Mouse (Mus musculus) gonadal fat pad, adult 2 months (tissue): ENCODE results near the gene Hopx. TPM values are rescaled to one million over a fixed set of nuclear protein-coding genes. Genes with fewer than 3 reads are reported as not detected.

Source experiments
- DNase-seq: peaks from one replicate; pipeline ENCODE4 v3.0.0-alpha.2; 2012; ENCODE audit warnings: low read depth
- polyA plus RNA-seq: library from polyadenylated mRNA; depleted of rRNA; stranded (reverse); fragments of >200 nt; gene quantifications from 2 replicates; pipeline ENCODE4 v1.2.3, GENCODE M21; 2012

Gene Hopx
- polyA plus RNA-seq, 1 experiment: 65.9 TPM

DNA sequence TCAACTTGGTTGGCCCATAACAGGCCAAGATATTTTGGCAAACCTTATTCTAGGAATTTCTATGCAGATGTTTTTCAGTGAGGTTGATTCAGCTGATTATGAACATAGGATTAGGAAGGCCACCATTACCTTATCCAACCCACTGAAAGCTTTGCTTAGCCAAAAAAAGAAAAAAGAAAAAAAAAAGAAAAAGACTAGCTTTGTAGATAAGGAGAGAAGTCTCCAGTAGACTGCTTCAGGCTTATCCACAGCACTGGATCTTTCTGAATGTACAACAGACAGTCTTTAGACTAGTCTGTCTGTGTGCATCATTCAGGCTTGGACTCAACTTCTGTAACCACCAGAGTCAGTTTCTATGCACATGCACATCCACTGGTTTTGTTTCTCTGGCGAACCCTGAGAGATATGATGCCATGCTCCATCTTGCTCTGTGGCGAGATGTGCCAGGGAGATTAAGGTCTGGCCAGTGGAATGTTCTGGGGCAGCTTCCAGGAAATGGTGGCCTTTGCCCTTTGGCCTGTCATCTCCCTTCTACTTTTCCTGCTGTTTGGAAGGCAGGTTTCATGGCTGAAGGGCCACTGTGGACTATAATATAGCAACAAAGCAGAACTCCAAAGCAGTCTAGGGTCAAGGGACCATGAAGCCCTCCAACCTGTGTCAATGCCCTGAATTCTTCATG lies 17.7 kb upstream of the Hopx start:
- DNase-seq: no peak

- DNase-seq: no peak
These were observed 17.0 kb upstream of the Hopx start for GRCm38 (mm10) chr5:77131879-77132278.

DNA sequence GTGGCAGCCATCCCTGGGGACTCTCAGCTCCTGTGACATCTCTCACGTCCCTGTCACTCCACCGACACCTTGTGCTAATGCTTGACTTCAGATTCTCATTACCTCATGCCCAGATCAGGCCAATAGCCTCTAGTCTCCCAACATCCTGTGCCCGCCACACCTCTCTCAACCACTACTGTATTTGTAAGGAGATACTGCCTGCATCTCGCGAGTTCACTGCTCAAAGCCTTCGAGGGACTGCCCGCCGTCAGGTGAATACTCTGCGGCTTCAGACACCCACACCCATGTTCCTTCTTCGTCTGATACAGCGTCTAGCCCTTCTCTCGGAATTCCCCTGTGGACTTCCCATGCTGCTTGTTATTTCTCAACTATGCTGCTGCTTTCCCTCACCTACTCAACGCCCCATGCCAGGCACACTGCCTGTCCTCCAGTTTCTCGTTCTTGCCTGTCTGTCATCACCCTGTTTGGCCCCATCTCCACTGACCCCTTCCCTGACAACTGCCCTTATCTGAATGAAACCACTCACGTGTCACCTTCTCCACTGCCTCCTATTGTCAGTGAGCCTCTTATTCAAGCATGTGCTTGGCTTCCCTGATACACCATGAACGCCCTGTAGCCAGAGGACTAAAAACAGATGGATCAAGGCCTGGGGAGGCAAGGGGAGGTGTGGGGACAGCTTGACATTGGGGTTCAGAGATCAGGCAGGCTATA lies 15.5 kb upstream of the Hopx start:
- no peak for DNase-seq

- DNase-seq: no peak
These were observed 15.0 kb upstream of the Hopx start for GRCm38 (mm10) chr5:77129907-77130306.

GRCm38 (mm10) chr5:77128854-77129253 lies 13.9 kb upstream of the Hopx start:
- DNase-seq: no peak

- no peak for DNase-seq
These were observed 11.6 kb upstream of the Hopx start for GRCm38 (mm10) chr5:77126415-77126968.

DNA sequence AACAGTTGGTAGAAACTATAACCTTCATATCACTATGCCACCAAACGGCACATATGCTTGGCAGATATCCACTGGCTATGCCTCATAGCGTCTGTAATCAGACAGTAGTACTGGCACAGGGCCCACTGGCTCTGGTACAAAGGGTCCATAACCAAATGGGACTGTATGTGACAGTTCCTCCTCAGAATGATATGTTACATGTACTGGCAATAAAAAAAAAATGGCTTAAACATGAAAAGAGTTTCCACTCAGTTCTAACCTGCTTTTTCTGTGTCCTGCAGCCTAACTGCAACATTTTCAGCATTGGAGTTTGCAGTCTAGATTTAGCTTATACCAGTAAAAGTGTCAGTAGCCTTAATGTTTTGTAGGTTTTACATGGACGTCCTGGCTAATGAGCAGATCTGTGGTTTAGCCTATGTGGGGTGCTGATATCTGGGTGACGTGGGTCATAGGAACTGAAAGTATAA lies 9.9 kb upstream of the Hopx start:
- DNase-seq: no peak

GRCm38 (mm10) chr5:77124165-77124564 lies 9.2 kb upstream of the Hopx start:
- DNase-seq: no peak

GRCm38 (mm10) chr5:77123597-77123996 lies 8.7 kb upstream of the Hopx start:
- DNase-seq: no peak

DNA sequence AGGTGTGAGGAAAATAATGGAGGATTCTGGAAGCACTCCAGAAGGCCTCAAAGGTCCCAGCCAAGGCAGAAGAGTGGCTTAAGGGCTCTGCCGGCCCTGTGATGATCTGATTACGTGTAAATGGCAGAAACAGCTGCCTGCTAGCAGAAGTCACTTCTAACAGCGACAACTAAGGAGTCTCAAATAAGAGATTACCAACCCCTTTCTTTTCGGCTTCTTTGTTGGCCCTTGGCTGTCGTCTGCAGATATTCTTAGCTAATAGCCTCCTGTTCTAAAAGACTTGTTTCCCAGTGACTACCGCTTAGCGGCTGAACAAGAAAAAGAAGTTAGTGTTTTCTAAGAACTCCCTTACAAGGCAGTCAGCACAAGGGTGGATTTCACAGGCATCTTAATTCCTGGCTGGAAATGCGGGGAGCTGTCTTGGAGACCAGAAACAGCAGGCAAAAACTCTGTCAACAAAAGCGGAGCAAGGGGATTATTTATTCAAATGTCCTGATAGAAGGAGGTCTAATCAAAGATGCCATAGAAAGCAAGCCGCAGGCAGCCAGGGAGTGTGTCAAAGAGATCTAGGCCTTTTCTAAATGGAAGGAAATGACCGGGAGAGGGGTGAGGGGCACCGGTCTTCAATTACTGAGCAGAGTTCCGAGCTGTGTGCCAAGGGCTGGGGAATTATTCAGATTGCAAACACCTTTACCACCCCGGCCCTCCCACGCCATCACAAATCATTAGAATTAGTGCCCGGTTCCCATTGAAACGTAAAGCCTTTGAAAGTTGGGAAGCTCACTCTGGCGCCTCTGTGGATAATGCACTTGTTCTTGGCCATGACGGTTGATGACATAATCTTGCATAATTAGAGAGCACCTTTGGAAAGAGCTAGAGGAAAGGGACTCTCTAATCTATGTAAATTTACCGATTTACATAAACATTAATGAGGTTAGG lies 7.6 kb upstream of the Hopx start:
- DNase-seq: no peak

DNA sequence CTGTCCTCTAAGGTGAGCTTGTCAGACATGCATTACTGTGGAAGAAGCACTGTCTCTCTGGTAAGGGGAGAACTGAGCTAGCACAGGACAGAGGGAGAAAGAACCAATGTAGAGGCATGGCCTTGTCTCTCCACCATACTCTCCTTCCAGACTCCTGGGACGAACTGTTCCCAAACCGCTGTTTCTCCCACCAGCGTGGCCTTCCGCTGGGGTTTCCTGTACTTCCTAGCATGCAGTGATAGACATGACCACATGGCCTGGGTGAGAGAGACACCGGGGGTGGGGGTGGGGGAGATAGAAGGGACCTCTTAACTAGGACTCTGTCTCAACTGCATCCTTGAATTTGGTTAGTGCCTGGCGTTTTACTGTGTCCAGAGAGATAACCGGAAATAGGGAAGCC lies 5.8 kb upstream of the Hopx start:
- DNase-seq: no peak

- no peak for DNase-seq
These were observed 4.8 kb upstream of the Hopx start for GRCm38 (mm10) chr5:77119475-77120422.

DNA sequence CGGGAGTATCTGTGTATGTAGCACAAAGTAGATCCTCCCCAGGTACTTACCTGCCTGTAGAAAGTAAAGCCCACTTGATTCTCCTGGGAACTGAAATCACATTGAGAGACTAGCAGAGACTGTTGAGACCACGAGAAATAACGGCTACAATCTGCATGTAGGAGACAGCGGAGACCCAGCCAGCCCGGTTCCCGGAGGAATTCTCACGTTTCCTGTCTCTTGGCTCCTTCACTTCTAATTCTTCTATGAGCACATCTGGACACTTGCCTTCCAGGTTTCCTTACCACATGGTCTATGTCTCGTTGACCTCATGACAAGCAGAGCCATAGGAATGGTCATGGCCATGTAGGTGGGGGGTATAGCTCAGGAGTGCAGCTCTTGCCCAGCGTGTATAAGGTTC lies 811 bp upstream of the Hopx start:
- DNase-seq: no peak

- no peak for DNase-seq
These were observed 1.1 kb downstream of the Hopx start for GRCm38 (mm10) chr5:77113773-77114172.

GRCm38 (mm10) chr5:77112066-77112465 lies 2.9 kb downstream of the Hopx start:
- DNase-seq: no peak

DNA sequence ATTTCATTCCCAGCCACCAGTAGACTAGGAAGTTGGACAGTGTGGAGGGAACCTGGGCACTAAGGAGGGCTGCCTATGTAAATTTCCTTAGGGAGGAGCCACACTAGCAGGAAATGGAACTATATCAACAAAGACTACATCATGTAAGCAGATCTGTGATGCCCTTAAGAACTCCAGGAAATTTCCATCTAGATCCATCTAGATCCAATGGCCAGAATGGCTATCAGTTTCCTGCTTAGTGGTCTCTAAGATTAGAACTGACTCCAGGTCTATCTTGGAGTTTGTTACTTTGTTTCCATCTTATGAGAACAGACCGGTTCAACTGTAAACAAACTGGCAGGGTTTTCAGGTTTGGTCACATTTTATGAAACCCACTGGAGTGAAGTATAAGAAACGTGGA lies 5.1 kb downstream of the Hopx start:
- no peak for DNase-seq

GRCm38 (mm10) chr5:77108806-77109205 lies 6.1 kb downstream of the Hopx start:
- no peak for DNase-seq

GRCm38 (mm10) chr5:77107146-77107822 lies 7.6 kb downstream of the Hopx start:
- DNase-seq: no peak

DNA sequence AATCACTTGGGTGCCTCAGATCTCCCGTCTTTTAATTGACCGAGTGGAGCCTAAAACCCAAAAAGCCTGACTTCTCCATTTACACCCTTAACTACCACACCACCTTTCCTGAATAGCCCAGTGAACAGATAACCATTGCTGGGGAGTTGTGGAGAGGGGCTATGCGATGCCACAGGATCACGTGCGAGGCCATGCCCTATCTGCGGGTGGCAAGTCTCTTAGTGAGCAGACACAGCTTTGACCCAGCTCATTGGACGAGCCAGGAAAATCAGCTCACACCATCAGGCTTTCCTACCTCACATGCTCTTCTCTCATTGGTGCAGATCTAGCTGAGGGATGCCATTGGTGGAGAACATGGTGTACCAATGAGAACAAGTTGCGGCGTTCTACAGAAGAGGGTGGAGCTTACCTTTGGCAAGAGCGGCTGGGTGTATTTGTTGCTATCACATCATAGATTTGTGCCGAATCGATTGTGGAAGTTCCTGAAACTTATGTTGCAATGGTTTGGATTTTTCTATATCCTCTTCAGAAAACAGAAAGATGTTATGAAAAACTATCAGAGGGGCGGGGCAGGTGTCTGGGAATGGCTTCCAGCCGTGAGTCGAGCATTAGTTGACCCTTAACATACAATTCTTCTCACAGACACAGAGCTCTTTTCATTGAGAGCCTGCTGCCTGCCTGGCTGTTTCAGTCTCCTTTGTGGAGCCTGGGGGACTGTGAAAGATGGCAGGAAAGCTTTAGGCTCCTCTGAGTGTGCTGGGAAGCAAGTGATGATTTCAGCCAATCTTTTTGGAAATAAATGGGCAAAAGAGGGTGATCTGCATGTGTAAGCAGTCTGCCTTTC lies 12.2 kb downstream of the Hopx start:
- DNase-seq: no peak
